Mouse (Mus musculus) forebrain, embryonic 13.5 days (tissue): ENCODE results near the gene Ppp1r14c. TPM values are rescaled to one million over a fixed set of nuclear protein-coding genes. Genes with fewer than 3 reads are reported as not detected.

ENCODE experiments used
- ATAC-seq: fragments of 200-750 bp; cut with Nextera tagmentation; 2 replicates; pipeline ENCODE4 v1.8.0; 2017
- H3K27ac ChIP-seq: fragments of 300-500 bp; sonication (generic); 2 replicates; pipeline ENCODE4 v1.5.1; 2015; ENCODE audit warnings: inconsistent platforms, mild to moderate bottlenecking, moderate library complexity
- H3K27me3 ChIP-seq: fragments of 300-500 bp; sonication (generic); 2 replicates; pipeline ENCODE4 v1.6.1; 2015; ENCODE audit warnings: mild to moderate bottlenecking, inconsistent platforms
- H3K36me3 ChIP-seq: fragments of 300-500 bp; sonication (generic); 2 replicates; pipeline ENCODE4 v1.6.1; 2015; ENCODE audit warnings: mild to moderate bottlenecking, inconsistent platforms; ENCODE audit not compliant: poor library complexity, severe bottlenecking
- H3K4me1 ChIP-seq: fragments of 300-500 bp; sonication (generic); 2 replicates; pipeline ENCODE4 v1.6.1; 2015; ENCODE audit warnings: inconsistent platforms
- H3K4me2 ChIP-seq: fragments of 300-500 bp; sonication (generic); 2 replicates; pipeline ENCODE4 v1.6.1; 2015; ENCODE audit warnings: inconsistent platforms, mild to moderate bottlenecking, moderate library complexity
- H3K4me3 ChIP-seq: fragments of 300-500 bp; sonication (generic); 2 replicates; pipeline ENCODE4 v1.5.1; 2015; ENCODE audit warnings: mild to moderate bottlenecking, inconsistent platforms
- H3K9ac ChIP-seq: fragments of 300-500 bp; sonication (generic); 2 replicates; pipeline ENCODE4 v1.6.1; 2015; ENCODE audit warnings: mild to moderate bottlenecking, inconsistent platforms
- H3K9me3 ChIP-seq: fragments of 300-500 bp; sonication (generic); replicated peaks from 2 replicates; pipeline ENCODE4 v1.6.1; 2016; ENCODE audit warnings: inconsistent platforms
- whole genome bisulfite sequencing: fragments of 180-500 bp; shearing (Covaris S2); methylation state at CpG from one replicate; pipeline ENCODE4 v1.1.7; 2015; 5-methylcytosine and 5-hydroxymethylcytosine counted together
- polyA plus RNA-seq: library from polyadenylated mRNA; unstranded; fragments of >200 nt; fragmentation: Nextera tagmentation; extraction: Ambion mirVana; gene quantifications from 2 replicates; pipeline ENCODE4 v1.2.1, GENCODE M21; 2015

Ppp1r14c gene
- polyA plus RNA-seq, 1 experiment from 2014 or later = 26.1 TPM

DNA sequence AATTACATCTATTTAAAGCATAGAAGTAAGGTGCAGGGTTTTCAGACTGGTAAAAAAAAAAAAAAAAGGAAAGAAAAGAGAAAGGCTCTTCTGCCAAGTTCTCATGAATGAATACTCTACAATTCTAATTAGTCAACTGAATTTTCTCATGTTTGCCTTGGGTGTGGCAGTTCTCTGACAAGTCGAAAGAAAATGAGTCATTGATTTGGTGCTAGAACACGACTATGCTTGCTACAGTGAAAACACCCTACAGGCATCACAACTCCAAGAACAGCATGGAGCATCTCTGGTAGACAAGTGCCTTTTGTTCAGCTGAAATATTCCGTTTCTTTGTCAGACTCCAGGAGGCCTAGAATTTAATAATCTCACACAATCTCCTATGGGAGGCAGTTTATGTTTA, 17.3 kb downstream of the Ppp1r14c start:
- H3K9me3 ChIP-seq = no peaks in the 10 kb centered on the region
- 58% methylated on average over 3 of the region's 3 CpGs for WGBS
- no peaks in the 10 kb centered on the region for H3K27me3 ChIP-seq
- H3K27ac ChIP-seq = no peak overlapping the region
- H3K4me1 ChIP-seq = no peaks in the 10 kb centered on the region; the same call in 1 of the 2 replicates
- no peak for ATAC-seq
- no peak overlapping the region for H3K4me3 ChIP-seq
- H3K36me3 ChIP-seq = no peaks in the 10 kb centered on the region
- H3K9ac ChIP-seq = no peak overlapping the region
- no peak overlapping the region for H3K4me2 ChIP-seq

DNA sequence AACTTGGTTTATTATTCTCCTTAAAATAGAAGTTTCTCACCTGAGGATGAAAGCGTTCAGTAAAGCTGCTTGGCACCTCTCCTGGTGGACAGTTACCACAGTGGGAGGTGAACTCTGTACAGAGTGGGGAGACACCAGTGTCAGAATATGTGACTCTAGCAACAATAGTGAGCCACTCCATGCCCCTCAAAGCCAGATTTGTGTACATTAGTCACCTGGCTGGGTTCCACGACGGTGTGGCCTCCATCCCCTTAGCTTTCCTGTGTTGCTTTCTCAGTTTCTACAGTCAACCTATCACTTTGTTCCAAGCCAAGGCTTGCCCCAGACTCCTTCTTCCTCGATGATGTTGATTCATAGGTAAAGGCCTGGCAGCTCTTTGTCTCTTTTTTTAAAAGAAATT, 26.4 kb downstream of the Ppp1r14c start:
- Histone ChIP-seq H3K9me3 (no peaks in the 10 kb centered on the region), H3K4me2 (no peak overlapping the region), H3K27me3 (no peaks in the 10 kb centered on the region), H3K4me1 (no peaks in the 10 kb centered on the region), H3K36me3 (no peaks in the 10 kb centered on the region), H3K27ac (no peak overlapping the region), H3K9ac (no peak overlapping the region), H3K4me3 (no peak overlapping the region)
- no peak for ATAC-seq
- WGBS = 85% methylated on average over 4 of the region's 4 CpGs

DNA sequence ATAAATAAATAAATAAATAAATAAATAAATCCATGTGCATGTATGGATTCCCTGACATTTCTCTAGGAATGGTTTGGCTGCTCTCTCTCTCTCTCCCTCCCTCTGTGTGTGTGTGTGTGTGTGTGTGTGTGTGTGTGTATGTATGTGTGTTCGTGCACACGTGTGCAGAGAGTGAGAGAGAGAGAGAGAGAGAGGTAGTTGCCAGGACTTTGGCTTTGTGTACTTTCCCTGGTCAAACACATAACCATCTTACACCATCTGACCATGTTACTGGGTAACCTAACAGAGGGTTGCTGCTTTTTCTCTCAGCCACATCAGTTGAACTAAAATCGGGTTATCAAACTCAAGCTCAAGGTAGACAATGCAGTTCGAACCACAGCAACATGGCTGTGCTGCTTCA, 27.7 kb downstream of the Ppp1r14c start:
- Histone ChIP-seq H3K9me3 (no peaks in the 10 kb centered on the region), H3K27ac (no peak overlapping the region), H3K36me3 (no peaks in the 10 kb centered on the region), H3K27me3 (no peaks in the 10 kb centered on the region), H3K4me2 (no peak overlapping the region), H3K4me1 (no peaks in the 10 kb centered on the region), H3K9ac (no peak overlapping the region), H3K4me3 (no peak overlapping the region)
- ATAC-seq = no peak
- WGBS = 98% methylated on average over 4 of the region's 4 CpGs

DNA sequence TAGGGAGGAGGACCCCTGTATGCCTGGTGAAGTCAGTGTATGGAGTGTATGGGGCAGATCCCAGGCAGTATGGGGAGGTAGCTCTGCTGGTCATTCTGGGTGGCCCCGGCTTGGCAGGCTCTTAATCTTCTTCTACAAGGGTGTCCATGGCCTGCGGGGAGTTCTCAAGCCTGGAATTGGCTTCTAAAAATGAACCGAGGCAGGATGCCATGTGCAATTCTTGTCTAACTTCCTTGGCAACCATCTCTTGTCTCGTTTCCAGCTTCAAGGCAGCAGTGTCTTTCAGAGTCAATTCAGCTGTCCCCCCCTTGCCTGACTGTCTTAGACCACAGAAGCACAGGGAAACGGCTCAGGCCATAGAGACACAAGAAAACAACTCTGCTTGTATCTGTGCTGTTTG, 28.3 kb downstream of the Ppp1r14c start:
- 67% methylated on average over 5 of the region's 5 CpGs for WGBS
- Histone ChIP-seq H3K9ac (no peak overlapping the region), H3K27me3 (no peaks in the 10 kb centered on the region), H3K4me2 (no peak overlapping the region), H3K9me3 (no peaks in the 10 kb centered on the region), H3K27ac (no peak overlapping the region), H3K4me1 (no peaks in the 10 kb centered on the region), H3K4me3 (no peak overlapping the region), H3K36me3 (no peaks in the 10 kb centered on the region)
- 0 out of 2 replicates have a peak, but pooled peaks have one; percentile 33 for ATAC-seq

DNA sequence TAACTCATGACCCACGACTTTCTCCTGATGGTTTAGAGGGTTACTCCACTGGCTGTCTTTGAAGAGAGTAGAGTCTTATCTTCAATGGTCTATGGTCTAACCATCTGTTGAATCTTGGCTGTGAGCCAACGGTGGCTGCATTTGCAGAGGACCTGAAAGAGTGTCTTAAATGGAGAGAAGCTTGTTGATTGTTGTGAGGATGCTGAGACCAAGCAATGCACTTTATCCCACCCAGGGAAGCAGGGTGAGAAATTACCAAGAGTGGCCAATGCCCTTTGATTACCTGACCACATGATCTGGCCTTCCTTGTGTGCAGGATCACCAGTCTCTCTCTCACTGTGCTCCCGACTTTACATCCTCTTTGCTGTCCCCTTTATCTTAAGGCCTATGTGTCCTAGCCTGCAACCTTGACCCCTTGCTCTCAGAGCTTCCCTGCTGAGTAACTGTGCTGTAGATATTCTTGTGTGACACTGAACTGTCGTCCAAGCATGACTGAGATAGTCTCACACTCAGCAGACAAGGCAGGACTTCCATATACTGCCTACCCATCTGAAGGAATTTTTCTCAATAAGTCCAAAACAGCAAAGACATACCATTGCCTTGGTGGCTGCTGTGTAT, 28.9 kb downstream of the Ppp1r14c start:
- Histone ChIP-seq H3K9ac (no peak overlapping the region), H3K4me1 (no peaks in the 10 kb centered on the region), H3K27ac (no peak overlapping the region), H3K9me3 (no peaks in the 10 kb centered on the region), H3K36me3 (no peaks in the 10 kb centered on the region), H3K4me3 (no peak overlapping the region), H3K4me2 (no peak overlapping the region), H3K27me3 (no peaks in the 10 kb centered on the region)
- ATAC-seq = no peak
- 69% methylated on average over 4 of the region's 4 CpGs for WGBS

DNA sequence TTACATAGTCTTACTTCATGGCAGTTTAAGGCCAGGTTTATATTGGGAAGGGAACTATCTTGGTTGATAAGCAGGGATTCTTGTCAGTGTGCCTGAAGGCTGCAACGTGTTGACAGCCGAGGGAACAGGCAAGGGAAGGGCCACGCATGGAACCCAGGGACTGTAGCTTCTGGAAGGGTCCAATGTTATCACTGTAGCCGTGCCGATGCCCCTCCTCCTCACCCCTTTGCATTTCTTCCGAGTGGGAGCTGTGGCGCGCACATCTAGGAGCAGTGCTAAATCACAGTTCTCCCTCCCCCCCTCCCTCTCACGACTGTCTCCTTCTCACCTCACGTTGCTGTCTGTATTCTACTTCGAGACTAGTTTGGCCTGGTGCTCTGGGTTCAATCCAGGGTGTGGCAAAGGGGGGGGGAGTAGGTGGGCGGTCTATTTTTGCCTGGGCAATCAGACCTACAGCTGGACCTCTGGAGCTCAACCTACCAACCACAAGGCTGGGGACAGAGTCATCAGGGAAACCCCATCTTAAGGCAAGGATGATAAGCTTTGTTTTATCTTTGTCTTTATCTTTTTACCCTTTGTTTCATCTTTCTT, 29.6 kb downstream of the Ppp1r14c start:
- no peak overlapping the region for H3K4me2 ChIP-seq
- no peaks in the 10 kb centered on the region for H3K4me1 ChIP-seq
- no peak overlapping the region for H3K4me3 ChIP-seq
- 90% methylated on average over 11 of the region's 12 CpGs for WGBS
- no peaks in the 10 kb centered on the region for H3K36me3 ChIP-seq
- no peaks in the 10 kb centered on the region for H3K27me3 ChIP-seq
- H3K9me3 ChIP-seq = no peaks in the 10 kb centered on the region
- no peak overlapping the region for H3K27ac ChIP-seq
- ATAC-seq = no peak
- no peak overlapping the region for H3K9ac ChIP-seq

DNA sequence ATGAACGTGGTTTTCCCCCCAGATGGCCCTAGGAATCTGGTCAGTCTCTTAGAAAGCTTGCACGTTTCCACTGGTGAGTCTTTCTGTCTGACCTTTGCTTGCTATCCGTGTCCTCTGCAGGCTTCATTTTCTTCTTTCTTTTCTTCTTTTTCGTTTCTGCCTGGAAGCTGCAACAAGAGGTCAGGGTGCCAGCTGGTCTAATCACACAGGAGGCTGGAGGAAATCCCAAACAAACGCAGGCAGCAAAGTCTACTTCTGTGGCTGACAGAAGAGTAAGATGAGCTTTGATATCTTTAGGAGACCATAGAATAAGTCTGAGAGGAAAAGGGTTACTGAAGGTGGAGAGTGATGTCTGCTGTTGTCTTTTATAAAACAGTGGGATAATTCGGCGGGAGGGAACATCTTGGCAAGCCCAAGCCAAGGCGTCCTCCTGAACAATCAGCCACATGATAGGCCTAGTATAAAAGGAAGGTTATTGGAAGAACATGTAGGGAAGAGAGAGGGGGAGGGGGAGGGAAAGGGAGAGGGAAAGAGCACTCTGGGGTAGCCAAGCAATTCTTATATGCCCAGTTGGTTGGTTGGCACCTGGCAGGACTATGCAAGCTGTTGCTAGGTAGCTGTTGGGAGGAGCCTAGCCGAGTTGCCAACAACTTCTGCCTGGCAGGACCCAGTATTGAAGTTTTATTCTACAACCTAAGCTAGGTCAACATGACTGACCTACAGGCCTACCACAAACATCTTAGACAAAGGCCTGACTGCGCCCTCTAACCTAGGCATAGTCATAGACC, 30.3 kb downstream of the Ppp1r14c start:
- Histone ChIP-seq H3K9me3 (no peaks in the 10 kb centered on the region), H3K27me3 (no peaks in the 10 kb centered on the region), H3K4me2 (no peak overlapping the region), H3K36me3 (no peaks in the 10 kb centered on the region), H3K4me1 (no peaks in the 10 kb centered on the region), H3K4me3 (no peak overlapping the region), H3K27ac (no peak overlapping the region), H3K9ac (no peak overlapping the region)
- WGBS = 79% methylated on average over 10 of the region's 10 CpGs
- peak; percentile 53; the same call in 1 of the 2 replicates for ATAC-seq

DNA sequence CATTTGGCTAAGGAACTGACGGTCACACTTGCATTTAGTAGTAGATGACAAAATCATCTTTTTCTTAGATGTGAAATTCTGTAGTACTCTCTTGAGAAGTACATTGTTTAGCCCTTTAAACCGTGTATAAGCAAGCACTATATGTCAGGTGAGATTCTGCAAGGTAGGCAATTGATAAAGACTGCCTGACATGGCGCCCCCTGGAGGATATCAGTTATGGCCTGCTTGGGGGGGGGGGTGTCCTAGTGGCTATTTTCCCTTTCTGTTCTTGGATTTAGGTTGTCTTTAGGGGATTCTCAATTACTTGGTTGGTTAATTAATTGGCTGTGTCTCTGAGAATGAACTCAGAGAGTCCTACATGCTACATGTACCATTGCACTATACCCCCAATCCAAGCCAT, 31.5 kb downstream of the Ppp1r14c start:
- Histone ChIP-seq H3K36me3 (no peaks in the 10 kb centered on the region), H3K4me2 (no peak overlapping the region), H3K4me3 (no peak overlapping the region), H3K27ac (no peak overlapping the region), H3K9me3 (no peaks in the 10 kb centered on the region), H3K27me3 (no peaks in the 10 kb centered on the region), H3K9ac (no peak overlapping the region), H3K4me1 (no peaks in the 10 kb centered on the region)
- WGBS = 74% methylated on average over 3 of the region's 3 CpGs
- ATAC-seq = no peak

DNA sequence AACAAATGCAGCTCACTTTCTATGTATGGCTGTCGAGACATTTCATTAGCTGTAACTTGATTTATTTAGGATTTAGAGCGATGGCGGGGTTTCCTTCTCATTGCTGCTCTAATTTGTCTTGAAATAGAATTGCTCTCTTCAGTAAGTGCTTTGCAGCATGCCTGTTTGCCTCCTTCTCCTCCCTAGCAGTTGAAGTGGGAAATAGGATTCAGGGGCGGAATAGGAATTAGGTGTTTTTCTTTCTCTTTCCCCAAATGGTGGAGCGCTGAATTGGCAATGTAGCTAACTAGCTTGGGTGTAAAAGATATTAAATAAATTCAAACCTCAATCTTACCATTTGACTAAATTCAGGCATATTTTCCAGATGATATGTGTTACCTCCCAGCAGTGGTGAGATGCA, 32.2 kb downstream of the Ppp1r14c start:
- Histone ChIP-seq H3K27me3 (no peaks in the 10 kb centered on the region), H3K9me3 (no peaks in the 10 kb centered on the region), H3K9ac (no peak overlapping the region), H3K27ac (no peak overlapping the region), H3K4me3 (no peak overlapping the region), H3K36me3 (no peaks in the 10 kb centered on the region), H3K4me1 (no peaks in the 10 kb centered on the region), H3K4me2 (no peak overlapping the region)
- WGBS = 90% methylated on average over 5 of the region's 5 CpGs
- no peak for ATAC-seq

DNA sequence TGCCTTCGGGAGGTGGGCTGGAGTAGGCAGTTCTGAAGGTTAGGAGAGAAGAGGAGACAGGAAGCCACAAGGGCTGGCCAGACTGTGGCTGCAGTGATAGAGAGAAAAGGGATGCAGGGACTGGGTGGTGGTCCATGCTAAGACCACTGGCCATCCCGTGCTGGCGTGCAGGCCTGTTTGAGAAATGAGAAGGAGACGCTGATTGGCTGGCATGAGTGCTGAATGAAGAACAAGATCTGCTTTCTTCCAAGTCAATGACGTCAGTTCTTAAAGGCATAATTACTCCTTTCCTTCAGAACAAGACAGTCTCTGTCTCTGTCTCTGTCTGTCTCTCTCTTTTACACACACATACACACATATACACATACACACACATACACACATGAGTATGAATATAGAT, 36.4 kb downstream of the Ppp1r14c start:
- H3K9ac ChIP-seq = no peak overlapping the region
- no peak overlapping the region for H3K4me3 ChIP-seq
- no peak overlapping the region for H3K27ac ChIP-seq
- no peaks in the 10 kb centered on the region for H3K4me1 ChIP-seq
- H3K4me2 ChIP-seq = no peak overlapping the region
- WGBS = 61% methylated on average over 5 of the region's 5 CpGs
- no peaks in the 10 kb centered on the region for H3K36me3 ChIP-seq
- no peaks in the 10 kb centered on the region for H3K9me3 ChIP-seq
- no peak for ATAC-seq
- no peaks in the 10 kb centered on the region for H3K27me3 ChIP-seq

DNA sequence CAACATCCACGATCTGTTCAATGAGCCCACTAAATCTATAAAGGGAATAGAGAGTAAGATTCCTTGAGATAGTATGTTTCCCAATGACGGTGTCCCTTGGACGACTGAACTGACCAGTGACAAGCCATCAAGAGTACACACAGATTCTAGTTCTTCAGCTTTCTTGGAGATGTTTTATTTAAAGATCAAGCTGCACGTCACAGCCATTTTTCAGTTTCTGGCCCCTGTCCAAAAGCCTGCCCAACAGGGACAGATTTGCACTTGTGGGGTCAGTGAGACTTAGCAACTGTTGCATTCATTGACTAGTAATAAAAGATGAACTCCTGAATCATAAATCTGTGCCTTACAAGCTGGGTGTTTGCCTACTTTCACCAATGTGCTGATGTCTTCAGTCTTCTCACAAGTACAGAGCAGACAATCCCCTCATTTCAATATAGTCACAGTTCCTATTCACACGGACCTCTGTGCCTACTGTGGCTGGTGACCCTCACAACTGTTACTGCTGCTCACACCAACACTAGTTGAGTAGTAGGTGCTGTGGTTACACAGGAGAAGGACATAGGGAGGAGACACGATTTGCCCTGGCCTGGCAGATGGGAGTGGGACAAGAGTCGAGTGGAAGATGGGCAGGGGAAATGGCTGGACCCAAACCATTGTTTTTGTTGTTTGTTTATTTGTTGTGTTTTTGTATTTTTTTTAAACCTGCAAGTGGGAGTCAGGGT, 37.7 kb downstream of the Ppp1r14c start:
- no peak overlapping the region for H3K4me3 ChIP-seq
- WGBS = 80% methylated on average over 7 of the region's 7 CpGs
- H3K36me3 ChIP-seq = no peaks in the 10 kb centered on the region
- H3K27me3 ChIP-seq = no peaks in the 10 kb centered on the region
- H3K4me2 ChIP-seq = no peak overlapping the region
- no peaks in the 10 kb centered on the region for H3K9me3 ChIP-seq
- no peak overlapping the region for H3K9ac ChIP-seq
- no peak for ATAC-seq
- H3K27ac ChIP-seq = no peak overlapping the region
- no peaks in the 10 kb centered on the region for H3K4me1 ChIP-seq

DNA sequence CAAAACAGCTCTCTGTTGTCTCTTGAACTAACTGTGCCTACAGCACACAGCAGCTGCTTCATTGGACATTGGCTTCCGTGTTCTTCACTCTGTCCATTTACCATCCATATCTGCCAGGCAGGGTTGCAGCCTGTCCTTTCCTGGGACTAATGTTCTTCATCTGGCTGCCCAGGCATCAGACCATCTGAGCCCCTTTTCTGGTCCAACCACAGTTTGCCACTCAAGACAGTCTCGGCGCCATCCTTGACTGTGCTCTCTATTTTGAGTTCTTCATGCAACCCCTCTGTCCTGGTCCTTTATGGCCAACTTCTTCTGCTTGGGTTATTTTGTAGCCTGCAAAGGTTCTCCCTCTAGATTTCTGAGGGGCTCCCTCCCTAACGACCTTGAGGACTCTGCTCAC, 38.5 kb downstream of the Ppp1r14c start:
- Histone ChIP-seq H3K4me1 (no peaks in the 10 kb centered on the region), H3K9ac (no peak overlapping the region), H3K27ac (no peak overlapping the region), H3K4me2 (no peak overlapping the region), H3K36me3 (no peaks in the 10 kb centered on the region), H3K4me3 (no peak overlapping the region), H3K27me3 (no peaks in the 10 kb centered on the region), H3K9me3 (no peaks in the 10 kb centered on the region)
- no peak for ATAC-seq
- 93% methylated on average over 4 of the region's 4 CpGs for WGBS
